Mouse (Mus musculus) heart, postnatal 14 days (tissue): ENCODE measurements at regions not wholly inside any gene's neighbourhood (a gene's known extent, or its start where the extent isn't known, plus 50 kb on each side); places are given as distances from the start of the nearest gene placed in this dataset.
A peak's percentile ranks its signal among the peaks of the same experiment; 100 is the strongest.

Experiments
- DNase-seq, 2 experiments: peaks; one replicate each; pipeline ENCODE4 v3.0.0; 2021 to 2022
- intact Hi-C: fragments of 180-260 bp; cut with DNase I; formaldehyde crosslinking; loops from one replicate; pipeline ENCODE4 v1.15.1; 2025

GRCm38 (mm10) chr1:137929764-137930163 lies 245.7 kb downstream of the Ptprc start:
- intact Hi-C loops = no loop called here
- no peak for DNase-seq

GRCm38 (mm10) chr1:137928522-137928921 lies 247.0 kb downstream of the Ptprc start:
- peak; percentile 12 to 27 for DNase-seq
- intact Hi-C loops = no loop called here

- intact Hi-C loops = no loop called here
- peak; percentile 66 to 70 for DNase-seq
Measured at GRCm38 (mm10) chr1:137927953-137928352, 247.6 kb downstream of the Ptprc start.

- intact Hi-C loops = no loop called here
- no peak for DNase-seq
Measured at GRCm38 (mm10) chr1:137926326-137926725, 249.2 kb downstream of the Ptprc start.

- no peak for DNase-seq
- intact Hi-C loops = no loop called here
Measured at GRCm38 (mm10) chr1:137924156-137924555, 251.4 kb downstream of the Ptprc start.

- intact Hi-C loops = no loop called here
- no peak for DNase-seq
Measured at GRCm38 (mm10) chr1:137923705-137924104, 251.8 kb downstream of the Ptprc start.

- intact Hi-C loops = no loop called here
- DNase-seq = no peak
Measured at GRCm38 (mm10) chr1:137922769-137923168, 252.7 kb downstream of the Ptprc start.

- DNase-seq = no peak
Measured at GRCm38 (mm10) chr1:137921592-137921991, 253.9 kb downstream of the Ptprc start.

GRCm38 (mm10) chr1:137919739-137920563 lies 255.6 kb downstream of the Ptprc start:
- no peak for DNase-seq
- intact Hi-C loops = loop anchor here (2.0 kb wide), 1 partner anchor 17 kb away; no protein-coding TSS in a partner anchor

More at GRCm38 (mm10) chr1:137921592-137921991, 253.9 kb downstream of the Ptprc start:
- intact Hi-C loops = loop anchor here (2.0 kb wide), 1 partner anchor 19 kb away; no protein-coding TSS in a partner anchor

- no peak for DNase-seq
- intact Hi-C loops = no loop called here
Measured at GRCm38 (mm10) chr1:137917449-137917848, 258.1 kb downstream of the Ptprc start.

GRCm38 (mm10) chr1:137906883-137907282 lies 268.6 kb downstream of the Ptprc start:
- DNase-seq = no peak
- intact Hi-C loops = no loop called here

- DNase-seq = no peak
- intact Hi-C loops = no loop called here
Measured at GRCm38 (mm10) chr1:137906477-137906876, 269.0 kb downstream of the Ptprc start.

GRCm38 (mm10) chr1:137905566-137905965 lies 269.9 kb downstream of the Ptprc start:
- no peak for DNase-seq
- intact Hi-C loops = no loop called here

GRCm38 (mm10) chr1:137903351-137903750 lies 272.2 kb downstream of the Ptprc start:
- DNase-seq = no peak
- intact Hi-C loops = loop anchor here (2.0 kb wide), 1 partner anchor 17 kb away; no protein-coding TSS in a partner anchor

GRCm38 (mm10) chr1:137902859-137903258 lies 272.6 kb downstream of the Ptprc start:
- no peak for DNase-seq
- intact Hi-C loops = loop anchor here (2.0 kb wide), 1 partner anchor 18 kb away; no protein-coding TSS in a partner anchor

- intact Hi-C loops = loop anchor here (2.0 kb wide), 1 partner anchor 19 kb away; no protein-coding TSS in a partner anchor
- no peak for DNase-seq
Measured at GRCm38 (mm10) chr1:137901996-137902395, 273.5 kb downstream of the Ptprc start.

GRCm38 (mm10) chr1:137901211-137901610 lies 274.3 kb downstream of the Ptprc start:
- no peak for DNase-seq
- intact Hi-C loops = no loop called here

- DNase-seq = no peak
- intact Hi-C loops = no loop called here
Measured at GRCm38 (mm10) chr1:137900621-137901071, 274.9 kb downstream of the Ptprc start.

- intact Hi-C loops = loop anchor here (2.0 to 5.0 kb wide), 3 partner anchors 145 to 308 kb away; no protein-coding TSS in a partner anchor
- peak; percentile 27 to 42 for DNase-seq
Measured at GRCm38 (mm10) chr1:137899916-137900601, 275.4 kb downstream of the Ptprc start.

GRCm38 (mm10) chr1:137899305-137899704 lies 276.2 kb downstream of the Ptprc start:
- DNase-seq = peak in 1 of 2 experiments; percentile 8
- intact Hi-C loops = loop anchor here (2.0 to 5.0 kb wide), 3 partner anchors 145 to 307 kb away; no protein-coding TSS in a partner anchor

- DNase-seq = no peak
- intact Hi-C loops = loop anchor here (2.0 to 5.0 kb wide), 3 partner anchors 146 to 307 kb away; no protein-coding TSS in a partner anchor
Measured at GRCm38 (mm10) chr1:137898891-137899290, 276.6 kb downstream of the Ptprc start.
